Mouse (Mus musculus): ENCODE measurements around the gene Engase. TPM values are rescaled to one million over a fixed set of nuclear protein-coding genes. Genes with fewer than 3 reads are reported as not detected.
A peak's percentile ranks its signal among the peaks of the same experiment; 100 is the strongest.

Gene Engase
- total RNA-seq (2021): 10 to 100 TPM; 13.3 to 14.1 TPM
- long read RNA-seq, experiment 1, full-length matches to known transcripts: 9 of 21 reads
- long read RNA-seq, experiment 1, partial matches to known transcripts: 3 of 21 reads
- long read RNA-seq, experiment 1, other reads (novel, unspliced or antisense): 9 of 21 reads
- long read RNA-seq, experiment 2, full-length matches to known transcripts: 3 of 10 reads
- long read RNA-seq, experiment 2, partial matches to known transcripts: 3 of 10 reads
- long read RNA-seq, experiment 2, other reads (novel, unspliced or antisense): 4 of 10 reads

- DNase-seq (ENCODE audit: low spot score in 2 of 2): peak; percentile 96 to 97
Observed at GRCm38 (mm10) chr11:118476396-118477373, at the start of gene Engase. TSS of gene Engase (plus strand) at chr11:118476829.

GRCm38 (mm10) chr11:118427266-118427779 is 49.3 kb upstream of the Engase start:
- DNase-seq (ENCODE audit: low spot score in 2 of 2): no peak

- no peak for DNase-seq (ENCODE audit: low spot score in 2 of 2)
Observed at GRCm38 (mm10) chr11:118427986-118428385, 48.6 kb upstream of the Engase start, which contains the start of gene C1qtnf1. TSS of gene C1qtnf1 (plus strand) at chr11:118428203.

GRCm38 (mm10) chr11:118428460-118428868 is 48.2 kb upstream of the Engase start:
- peak in 1 of 2 experiments; percentile 26 for DNase-seq (ENCODE audit: low spot score in 2 of 2)

- no peak for DNase-seq (ENCODE audit: low spot score in 2 of 2)
Observed at GRCm38 (mm10) chr11:118428944-118429709, 47.5 kb upstream of the Engase start.

GRCm38 (mm10) chr11:118430291-118430885 is 46.2 kb upstream of the Engase start:
- no peak for DNase-seq (ENCODE audit: low spot score in 2 of 2)

GRCm38 (mm10) chr11:118431100-118431948 is 45.3 kb upstream of the Engase start:
- no peak for DNase-seq (ENCODE audit: low spot score in 2 of 2)

GRCm38 (mm10) chr11:118433398-118433868 is 43.2 kb upstream of the Engase start:
- no peak for DNase-seq (ENCODE audit: low spot score in 2 of 2)

GRCm38 (mm10) chr11:118434093-118434492 is 42.5 kb upstream of the Engase start:
- DNase-seq (ENCODE audit: low spot score in 2 of 2): no peak

- peak in 1 of 2 experiments; percentile 20 for DNase-seq (ENCODE audit: low spot score in 2 of 2)
Observed at GRCm38 (mm10) chr11:118436471-118436935, 40.1 kb upstream of the Engase start.

GRCm38 (mm10) chr11:118438665-118439414 is 37.8 kb upstream of the Engase start:
- DNase-seq (ENCODE audit: low spot score in 2 of 2): no peak

GRCm38 (mm10) chr11:118442691-118443090 is 33.9 kb upstream of the Engase start:
- no peak for DNase-seq (ENCODE audit: low spot score in 2 of 2)

- DNase-seq (ENCODE audit: low spot score in 2 of 2): peak; percentile 52 to 68
Observed at GRCm38 (mm10) chr11:118443201-118443970, 33.2 kb upstream of the Engase start.

GRCm38 (mm10) chr11:118445843-118446242 is 30.8 kb upstream of the Engase start:
- DNase-seq (ENCODE audit: low spot score in 2 of 2): peak; percentile 53 to 64

GRCm38 (mm10) chr11:118447346-118447745 is 29.3 kb upstream of the Engase start:
- no peak for DNase-seq (ENCODE audit: low spot score in 2 of 2)

GRCm38 (mm10) chr11:118448385-118448784 is 28.2 kb upstream of the Engase start:
- no peak for DNase-seq (ENCODE audit: low spot score in 2 of 2)

- no peak for DNase-seq (ENCODE audit: low spot score in 2 of 2)
Observed at GRCm38 (mm10) chr11:118451211-118451610, 25.4 kb upstream of the Engase start.

- DNase-seq (ENCODE audit: low spot score in 2 of 2): no peak
Observed at GRCm38 (mm10) chr11:118452955-118453354, 23.7 kb upstream of the Engase start.
